Mouse (Mus musculus): ENCODE measurements around the gene Btd. TPM values are rescaled to one million over a fixed set of nuclear protein-coding genes. Genes with fewer than 3 reads are reported as not detected.

Btd gene
- total RNA-seq, 2 experiments from 2014 or later: 16.9 to 19.1 TPM

DNA sequence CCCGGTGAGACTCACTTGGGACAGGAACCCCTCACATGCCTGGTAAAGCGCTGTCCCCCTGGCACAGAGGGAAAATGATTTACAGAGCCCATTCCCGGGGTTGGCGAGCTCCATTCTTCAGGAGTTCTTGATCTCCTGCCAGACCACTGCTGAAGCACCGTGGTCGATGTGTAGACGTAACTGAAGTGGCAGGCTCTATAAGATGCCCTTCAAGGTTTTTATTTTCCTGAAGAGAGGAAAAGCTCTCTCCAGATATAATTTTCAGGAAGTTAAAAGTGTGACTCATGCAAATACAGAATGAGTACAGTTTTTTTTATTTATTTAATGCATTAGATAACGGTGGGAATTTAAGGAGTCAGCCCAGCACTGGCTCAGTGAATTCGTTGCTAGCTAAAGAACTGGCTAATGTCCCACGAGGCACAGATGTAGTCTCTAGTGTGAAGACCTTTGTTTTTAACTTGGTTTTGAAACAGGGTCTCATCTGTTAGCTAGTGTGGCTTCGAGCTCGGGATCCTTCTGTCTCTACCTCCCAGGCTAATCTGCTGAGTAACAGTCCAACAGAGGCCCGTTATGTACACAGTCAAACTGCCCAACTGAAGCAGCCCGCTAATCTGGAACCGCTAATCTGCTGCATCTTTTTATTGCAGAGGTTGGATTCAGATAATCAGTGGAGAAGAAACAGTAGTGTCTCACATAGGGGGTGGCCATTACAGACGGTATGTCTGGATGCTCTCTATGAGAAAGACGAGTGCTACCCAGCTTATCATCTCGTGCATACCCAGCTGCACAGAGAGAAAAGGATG is 23.5 kb downstream of the Btd start:
- DNase-seq (ENCODE audit: low spot score in 2 of 2): no peak

DNA sequence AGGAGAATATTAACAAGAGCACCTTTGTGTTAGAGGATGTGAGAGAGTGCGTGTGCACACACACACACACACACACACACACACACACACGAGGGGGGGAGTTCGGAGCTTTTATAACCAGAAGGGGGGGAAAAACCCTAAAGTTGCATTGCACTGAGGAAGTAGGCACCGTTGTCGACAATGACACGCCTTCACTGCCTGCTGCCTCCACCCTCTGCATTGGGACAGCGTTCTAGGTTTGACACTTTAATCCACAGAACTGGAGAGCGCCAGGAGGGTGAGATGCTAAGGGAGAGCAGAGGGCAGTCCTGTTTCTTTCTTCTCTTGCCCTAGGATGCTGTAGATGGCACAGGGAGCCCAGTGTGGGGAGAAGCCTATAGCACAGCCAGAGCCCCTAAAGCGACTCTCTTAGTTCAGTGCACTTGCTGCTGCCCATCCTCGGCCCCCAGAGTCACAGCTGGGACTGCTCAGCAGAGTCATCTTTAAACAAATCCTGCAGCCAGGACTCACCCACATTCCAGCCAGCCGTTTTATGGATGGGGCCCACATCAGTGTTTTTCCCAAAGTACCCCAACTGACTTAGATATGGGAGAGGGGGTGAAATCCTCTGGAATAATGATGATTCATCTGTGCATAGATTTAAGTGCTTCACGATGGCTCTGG is 24.2 kb downstream of the Btd start:
- no peak for DNase-seq (ENCODE audit: low spot score in 2 of 2)

DNA sequence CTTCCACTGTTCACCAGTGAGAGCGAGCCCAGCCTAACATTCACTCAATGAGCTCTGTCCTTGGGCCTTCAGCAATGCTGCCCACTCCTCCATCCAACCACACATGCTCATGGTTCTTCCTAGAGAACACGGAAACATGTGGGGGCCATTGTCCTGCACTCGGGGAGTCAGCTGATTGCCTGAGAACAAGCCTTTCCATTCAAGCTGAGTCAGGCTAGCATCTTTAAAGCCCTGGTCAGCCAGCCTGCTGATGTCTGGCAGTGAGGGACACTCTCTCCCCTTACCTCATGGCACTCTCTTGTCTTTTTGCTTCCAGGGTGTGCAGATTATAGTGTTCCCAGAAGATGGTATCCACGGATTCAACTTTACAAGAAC is 24.7 kb downstream of the Btd start:
- DNase-seq (ENCODE audit: low spot score in 2 of 2): no peak

DNA sequence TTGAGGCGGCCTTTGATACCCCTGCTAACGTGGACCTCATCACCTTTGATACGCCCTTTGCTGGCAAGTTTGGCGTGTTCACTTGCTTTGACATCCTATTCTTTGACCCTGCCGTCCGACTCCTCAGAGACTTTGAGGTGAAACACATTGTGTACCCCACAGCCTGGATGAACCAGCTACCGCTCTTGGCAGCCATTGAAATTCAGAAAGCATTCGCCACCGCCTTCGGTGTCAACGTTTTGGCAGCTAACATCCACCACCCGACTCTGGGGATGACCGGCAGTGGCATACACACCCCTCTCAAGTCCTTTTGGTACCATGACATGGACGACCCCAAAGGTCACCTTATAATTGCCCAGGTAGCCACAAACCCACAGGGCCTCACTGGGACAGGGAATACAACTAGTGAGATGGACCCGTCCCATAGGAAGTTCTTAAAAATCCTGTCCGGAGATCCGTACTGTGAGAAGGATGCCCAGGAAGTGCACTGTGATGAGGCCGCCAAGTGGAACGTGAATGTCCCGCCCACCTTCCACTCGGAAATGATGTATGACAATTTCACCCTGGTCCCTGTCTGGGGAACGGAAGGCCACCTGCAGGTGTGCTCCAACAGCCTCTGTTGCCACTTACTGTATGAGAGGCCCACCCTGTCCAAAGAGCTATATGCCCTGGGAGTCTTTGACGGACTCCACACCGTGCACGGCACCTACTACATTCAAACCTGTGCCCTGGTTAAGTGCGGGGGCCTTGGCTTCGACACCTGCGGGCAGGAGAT is 26.3 kb downstream of the Btd start:
- no peak for DNase-seq (ENCODE audit: low spot score in 2 of 2)

DNA sequence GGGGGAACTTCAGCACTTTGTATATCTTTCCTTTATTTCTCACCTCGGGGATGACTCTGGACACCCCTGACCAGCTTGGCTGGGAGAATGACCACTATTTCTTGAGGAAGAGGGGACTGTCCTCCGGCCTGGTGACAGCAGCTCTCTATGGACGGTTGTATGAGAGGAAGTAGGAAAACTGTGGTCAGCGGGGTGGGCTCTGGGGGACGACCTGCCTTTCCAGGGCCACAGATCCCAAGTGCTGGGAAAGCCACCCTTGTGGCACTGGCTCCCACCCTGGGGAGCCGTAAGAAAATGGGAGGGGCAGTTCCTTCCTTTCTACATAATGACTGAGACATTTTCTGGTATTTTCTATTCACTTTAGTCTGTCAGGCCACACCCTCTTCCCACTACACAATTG is 26.9 kb downstream of the Btd start:
- DNase-seq (ENCODE audit: low spot score in 2 of 2): no peak

DNA sequence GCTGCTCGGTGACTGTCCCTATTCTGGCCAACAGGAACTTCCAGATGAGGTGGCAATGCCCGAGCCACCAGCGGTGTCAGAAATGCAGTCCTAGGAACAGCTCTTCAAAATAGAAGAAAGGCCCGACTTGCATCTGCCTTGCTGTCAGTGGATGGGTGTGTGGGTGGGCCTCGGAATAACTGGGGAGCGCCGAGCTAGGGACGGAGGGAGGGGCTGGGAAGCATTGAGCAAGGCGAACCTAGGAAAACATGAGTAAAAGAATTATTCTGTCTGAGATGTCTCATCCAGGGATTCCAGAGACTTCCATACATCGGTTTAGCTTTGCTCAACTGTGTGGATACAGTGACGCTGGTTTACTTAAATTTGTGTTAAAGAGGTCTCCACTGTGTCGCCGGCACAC is 27.5 kb downstream of the Btd start:
- DNase-seq (ENCODE audit: low spot score in 2 of 2): no peak

DNA sequence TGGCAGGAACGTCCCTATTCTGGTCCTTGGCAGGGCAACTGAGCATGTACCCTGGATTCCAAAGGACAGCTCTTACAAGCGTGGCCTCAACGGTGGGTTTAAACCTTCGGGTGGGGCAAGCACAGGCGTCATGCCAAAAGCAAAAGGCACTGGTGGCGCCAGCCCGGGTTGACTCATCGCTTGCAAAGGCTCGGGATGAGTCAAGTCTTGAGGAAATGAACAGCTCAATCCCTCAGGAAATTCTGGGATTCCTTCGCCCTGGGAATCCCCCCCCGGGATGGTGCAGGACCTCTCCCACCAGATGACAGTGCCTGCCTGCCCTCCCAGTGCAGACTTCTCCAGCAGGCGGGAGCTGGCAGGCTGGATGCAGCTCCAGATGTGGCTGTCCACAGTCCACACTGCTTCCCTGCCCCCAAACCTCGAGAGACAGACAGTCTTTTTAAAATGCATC is 28.4 kb downstream of the Btd start:
- peak in 1 of 2 experiments; percentile 72 for DNase-seq (ENCODE audit: low spot score in 2 of 2)

DNA sequence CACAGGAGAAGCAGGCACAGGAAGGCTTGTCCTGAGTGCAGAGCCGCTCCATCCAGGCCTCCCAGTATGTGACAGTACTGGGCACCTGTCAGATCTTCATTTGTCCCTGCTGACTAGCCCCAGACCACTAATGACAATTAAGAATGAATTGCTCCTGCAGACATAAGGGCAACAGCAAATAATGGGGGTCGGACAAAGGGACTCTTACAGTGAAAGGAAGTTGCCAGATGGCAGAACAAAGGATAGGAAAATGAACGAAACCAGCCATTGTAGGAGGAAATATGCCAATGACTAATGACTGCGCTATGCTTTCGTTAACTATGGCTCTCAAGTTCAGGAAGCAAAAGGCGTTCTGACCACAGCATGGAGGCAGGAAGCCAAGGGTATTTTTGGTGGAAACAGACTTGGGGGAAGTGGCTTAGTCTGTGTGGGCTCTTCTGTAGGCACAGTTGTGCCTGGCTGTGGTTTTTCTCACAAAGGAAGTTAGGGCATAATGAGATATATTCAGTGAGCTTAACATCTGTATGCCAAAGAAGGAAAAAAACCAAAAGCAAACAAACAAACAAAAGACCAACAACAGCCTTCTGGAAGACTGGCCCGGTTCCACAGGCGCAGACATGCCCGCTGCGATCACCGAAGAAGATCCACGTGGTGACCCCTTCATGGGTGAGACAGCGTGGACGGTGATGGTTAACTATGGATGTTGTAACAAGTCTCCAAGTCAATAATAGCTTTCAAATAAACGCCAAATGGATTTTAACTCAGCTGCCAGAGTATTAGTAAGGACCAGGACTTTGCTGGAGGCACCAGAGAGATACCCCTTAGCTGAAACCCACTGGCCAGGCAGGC is 29.0 kb downstream of the Btd start:
- no peak for DNase-seq (ENCODE audit: low spot score in 2 of 2)

DNA sequence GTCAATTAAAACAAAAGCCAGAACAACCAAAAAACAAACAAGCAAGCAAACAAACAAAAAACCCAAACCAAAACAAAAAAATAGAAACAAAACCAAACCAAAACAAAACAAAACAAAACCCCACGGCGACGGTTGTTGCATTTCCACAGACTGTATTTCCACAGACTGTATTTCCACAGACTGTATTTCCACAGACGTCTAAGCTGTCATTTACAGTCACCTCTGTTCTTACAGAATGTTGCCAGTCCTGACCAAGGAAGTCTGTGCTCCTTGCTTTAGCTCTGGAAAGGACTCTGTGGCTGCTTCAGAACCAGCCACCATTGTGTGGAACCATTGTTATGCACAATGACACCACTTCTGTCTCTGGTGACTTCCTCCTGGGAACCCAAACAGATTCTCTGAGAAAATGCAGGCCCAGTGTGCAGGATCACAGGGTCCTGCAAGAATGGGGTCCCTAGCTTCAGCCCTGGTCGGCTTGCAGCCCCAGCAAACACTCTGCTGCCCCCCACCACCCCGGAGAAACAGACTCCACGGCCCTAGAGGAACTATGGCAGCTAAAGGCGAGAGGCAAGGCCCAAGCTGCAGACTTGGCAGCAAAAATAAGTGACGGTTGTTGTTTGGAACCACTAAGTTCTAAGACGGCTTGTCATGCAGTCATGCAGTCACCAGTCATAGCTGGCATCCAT is 30.9 kb downstream of the Btd start:
- DNase-seq (ENCODE audit: low spot score in 2 of 2): no peak

DNA sequence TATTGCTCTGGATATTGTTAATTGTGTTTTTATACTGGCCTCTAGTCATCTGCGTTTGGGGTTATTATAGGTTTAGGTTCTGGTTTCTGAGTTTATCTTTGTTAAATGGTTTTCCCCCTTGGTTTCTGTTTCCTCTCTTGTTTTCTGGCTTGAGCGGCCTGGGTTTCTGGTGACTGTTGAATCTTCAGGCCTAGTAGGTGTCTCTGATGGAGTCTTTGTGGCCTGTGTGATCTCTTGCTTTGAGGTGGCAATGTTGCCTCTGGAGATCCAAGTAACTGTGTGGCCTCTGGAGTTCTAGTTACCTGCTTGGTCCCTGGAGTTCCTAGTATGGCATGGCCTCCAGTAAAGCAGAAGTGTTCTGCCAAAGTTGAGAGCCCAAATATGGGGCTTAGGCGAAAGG is 39.8 kb downstream of the Btd start:
- no peak for DNase-seq (ENCODE audit: low spot score in 2 of 2)

DNA sequence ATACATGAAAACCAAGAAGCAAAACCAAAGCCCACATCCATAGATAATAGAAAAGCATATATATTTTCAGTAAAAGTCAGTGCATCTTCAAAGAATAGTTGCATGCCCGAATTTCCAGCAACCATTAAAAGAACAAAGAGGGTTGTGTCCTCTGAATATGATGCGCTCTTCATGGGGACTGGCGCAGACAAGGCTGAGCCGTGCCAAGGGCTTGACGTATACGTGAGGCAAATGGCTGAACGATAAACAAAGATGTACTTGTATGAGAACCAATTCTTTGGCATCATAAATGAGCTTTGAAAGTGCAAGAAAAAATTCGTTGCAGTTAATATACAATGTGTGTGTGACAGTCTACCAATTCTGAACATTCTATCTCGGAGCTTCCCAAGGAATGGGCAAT is 40.5 kb downstream of the Btd start:
- DNase-seq (ENCODE audit: low spot score in 2 of 2): no peak

DNA sequence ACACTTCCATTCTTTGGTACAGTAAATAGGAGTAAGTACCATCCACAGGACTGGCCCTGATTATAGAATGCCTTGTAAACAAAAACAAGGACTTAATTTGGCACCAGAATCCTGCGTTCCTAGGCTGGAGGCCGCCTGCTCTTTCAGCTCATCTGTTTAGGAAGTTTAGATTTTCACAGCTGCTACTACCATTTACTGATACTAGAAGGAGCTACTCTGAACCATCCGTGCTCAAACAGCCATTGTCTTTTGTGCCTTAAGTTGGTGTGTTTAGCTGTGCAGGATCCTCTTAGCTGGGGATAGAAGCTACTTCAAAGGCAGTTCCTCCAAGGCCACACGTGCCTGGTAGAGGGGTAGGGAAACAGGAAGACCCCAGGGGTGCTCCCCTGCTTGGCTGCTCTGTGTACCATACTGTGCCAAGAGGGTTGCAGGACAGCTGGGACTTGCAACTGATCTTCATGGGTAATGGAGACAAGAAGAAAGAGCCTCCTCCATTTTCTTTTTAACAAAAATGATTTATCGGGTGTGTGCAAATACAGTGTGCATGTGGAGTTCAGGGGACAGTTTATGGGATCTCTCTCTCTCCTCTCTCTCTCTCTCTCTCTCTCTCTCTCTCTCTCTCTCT is 41.2 kb downstream of the Btd start:
- DNase-seq (ENCODE audit: low spot score in 2 of 2): no peak

DNA sequence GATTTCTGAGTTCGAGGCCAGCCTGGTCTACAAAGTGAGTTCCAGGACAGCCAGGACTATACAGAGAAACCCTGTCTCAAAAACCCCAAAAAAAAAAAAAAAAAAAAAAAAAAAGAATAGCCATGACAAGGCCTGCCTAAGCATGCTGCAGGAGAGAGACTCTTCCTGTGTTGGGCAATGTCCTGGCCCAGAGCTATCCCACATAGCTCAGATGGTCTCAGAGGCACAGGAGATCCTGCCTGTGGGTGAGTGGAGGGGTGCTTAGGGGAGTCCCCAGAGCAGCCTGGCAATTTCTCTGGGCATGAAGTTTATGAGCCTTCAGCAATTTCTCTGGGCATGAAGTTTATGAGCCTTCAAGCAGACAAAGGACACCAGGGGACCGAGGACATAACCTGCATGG is 42.8 kb downstream of the Btd start:
- no peak for DNase-seq (ENCODE audit: low spot score in 2 of 2)

DNA sequence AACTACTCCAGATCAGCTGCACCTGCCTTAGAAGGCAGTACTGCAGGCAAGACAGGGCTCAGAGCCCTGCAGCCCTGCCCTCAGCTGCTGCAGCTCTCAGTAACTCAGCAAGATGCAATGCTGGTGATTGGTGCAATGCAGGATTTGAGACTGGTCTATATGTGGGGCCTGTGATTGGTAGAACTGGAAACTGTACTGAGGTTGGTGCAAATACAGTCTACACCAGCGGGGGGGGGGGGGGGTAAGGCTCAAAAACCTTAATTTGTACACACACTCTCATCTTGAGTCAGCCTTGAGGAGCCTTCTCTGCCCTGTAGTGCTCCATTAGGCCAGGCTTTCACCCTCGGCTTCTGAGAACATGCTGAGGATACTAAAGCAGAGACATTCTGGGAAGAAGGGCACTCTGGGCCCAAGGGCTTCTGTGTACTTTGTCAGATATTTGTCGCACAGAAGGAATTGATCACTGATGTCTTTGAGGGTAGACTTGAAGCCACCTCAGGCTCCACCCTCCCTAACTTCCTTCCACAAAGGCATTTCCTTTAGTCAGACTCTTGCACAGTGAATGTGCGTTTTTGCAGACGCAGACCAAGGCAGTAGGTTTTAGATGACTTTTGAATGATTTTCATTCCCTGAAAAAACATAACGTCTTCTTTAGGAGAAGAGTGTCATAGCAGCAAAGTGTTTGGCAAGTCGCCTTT is 43.7 kb downstream of the Btd start:
- no peak for DNase-seq (ENCODE audit: low spot score in 2 of 2)

DNA sequence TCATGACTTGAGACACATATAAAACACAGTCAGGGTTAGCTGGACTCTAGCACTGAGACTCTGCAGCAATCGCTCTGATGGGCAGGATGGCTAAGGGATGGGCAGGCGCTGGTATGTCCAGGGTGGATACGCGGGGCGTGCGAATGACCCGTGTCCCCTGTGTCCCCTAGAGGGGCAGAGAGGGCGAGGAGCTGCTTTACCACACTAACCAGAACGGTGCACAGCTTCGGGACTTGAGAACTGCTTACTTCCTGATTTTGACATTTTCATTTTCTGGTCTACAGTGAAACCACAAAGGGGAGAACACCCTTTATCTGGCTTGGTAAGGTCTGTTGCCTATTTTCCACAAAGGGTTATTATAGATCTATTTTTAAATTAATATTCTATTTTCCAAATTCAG is 44.9 kb downstream of the Btd start:
- no peak for DNase-seq (ENCODE audit: low spot score in 2 of 2)

DNA sequence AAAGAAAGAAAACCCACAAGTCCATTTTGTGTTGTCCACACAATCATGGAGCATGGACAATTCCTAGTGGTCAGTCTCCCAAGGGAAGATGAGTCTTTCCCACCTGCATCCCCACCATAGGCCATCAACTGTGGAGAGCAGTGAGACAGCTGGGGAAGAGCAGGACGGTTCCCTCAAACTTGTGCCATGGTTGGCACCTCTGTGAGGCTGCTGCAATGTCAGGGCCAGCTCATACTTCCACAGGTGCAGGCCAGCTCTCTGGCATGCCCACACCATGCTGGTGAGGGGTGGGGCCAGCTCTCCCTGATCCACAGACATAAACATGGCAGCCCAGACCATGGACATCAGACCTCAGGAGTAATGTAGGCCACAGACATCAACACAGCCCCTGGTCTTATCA is 45.4 kb downstream of the Btd start:
- DNase-seq (ENCODE audit: low spot score in 2 of 2): no peak

DNA sequence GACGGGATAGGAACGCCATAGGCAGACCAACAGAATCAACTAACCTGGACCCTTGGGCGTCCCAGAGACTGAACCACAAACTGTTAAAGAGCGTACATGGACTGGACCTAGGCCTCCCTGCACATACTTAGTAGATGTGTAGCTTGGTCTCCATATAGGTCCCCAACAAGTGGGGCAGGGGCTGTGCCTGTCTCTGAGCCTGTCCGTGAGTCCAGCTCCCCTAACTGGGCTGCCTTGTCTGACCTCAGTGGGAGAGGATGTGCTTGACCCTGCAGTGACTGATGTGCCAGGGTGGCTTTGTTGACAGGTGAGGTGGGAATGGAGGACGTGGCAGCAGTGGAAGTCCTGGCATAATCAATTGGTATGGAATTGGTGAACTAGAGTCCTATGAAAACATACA is 51.7 kb downstream of the Btd start:
- DNase-seq (ENCODE audit: low spot score in 2 of 2): no peak

DNA sequence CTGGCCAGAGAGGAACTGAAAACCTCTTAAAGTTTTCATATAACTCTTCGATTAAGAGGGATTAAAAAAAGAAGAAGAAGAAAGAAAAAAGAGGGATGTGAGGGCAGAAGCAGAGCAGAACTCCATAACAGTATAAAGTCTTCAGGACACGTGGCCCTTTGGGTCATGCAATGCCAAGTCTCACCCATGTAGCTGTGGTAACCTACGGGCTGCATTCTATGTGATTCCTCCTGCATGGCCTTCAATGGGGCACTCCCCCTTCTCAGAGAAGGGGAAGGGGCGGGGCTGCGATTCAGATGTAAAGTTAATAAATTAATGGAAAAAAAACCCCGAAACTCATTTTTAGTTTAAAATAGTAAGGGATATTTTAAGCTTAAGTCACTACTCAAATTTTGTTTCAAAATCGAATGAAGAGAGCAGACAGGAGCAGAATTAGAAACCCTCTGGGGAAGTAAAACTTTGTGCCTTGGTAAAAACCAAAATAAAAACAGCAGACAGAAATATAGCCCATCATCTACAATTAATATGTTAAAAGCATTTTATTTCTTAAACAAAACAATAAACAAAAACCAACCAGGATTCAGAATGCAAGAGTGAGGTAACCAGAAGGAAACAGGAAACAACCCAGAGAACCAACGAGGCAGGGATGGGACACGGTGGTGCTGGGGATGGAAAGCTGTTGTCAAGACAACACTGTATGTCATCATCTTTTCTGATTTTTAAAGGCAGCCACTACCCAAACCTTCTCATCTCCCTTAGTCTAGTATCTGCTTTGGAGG is 55.6 kb downstream of the Btd start:
- no peak for DNase-seq (ENCODE audit: low spot score in 2 of 2)

DNA sequence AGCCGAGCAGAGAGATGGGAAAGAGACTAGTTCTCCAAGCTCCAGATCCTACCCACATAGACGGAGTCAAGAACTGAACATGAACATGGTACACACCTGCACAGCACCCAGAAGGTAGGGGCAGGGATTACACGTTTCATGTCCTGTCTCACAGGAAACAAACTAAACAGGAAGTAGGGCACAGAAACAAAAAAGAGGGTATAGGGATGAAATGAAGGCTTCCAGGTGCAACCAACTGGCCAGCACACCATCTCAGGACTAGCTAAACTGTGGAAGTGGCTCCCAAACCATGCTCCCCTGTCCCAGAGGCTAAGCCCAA is 56.1 kb downstream of the Btd start:
- DNase-seq (ENCODE audit: low spot score in 2 of 2): no peak

All from gastrocnemius, postnatal 4 days (tissue).